Mouse (Mus musculus): Measurements from ENCODE around the gene Neil3.
"Not testable (repeated sequence)": the region's sequence is repeated elsewhere in the genome, so short reads cannot be mapped to it uniquely, and the experiment has no call there.

Gene Neil3

GRCm38 (mm10) chr8:53538049-53538448 lies 100.8 kb downstream of the Neil3 start:
- not testable (repeated sequence) for DNase-seq (ENCODE audit: low read depth, low spot score)
